Mouse (Mus musculus) thymus, postnatal 36 days (tissue): ENCODE data around the gene Tmem131.

Experiments
- DNase-seq, 2 experiments: peaks; one replicate each; pipeline ENCODE4 v3.0.0; 2022; ENCODE audit warnings: mixed read lengths in 2 of 2

Tmem131 gene

DNA sequence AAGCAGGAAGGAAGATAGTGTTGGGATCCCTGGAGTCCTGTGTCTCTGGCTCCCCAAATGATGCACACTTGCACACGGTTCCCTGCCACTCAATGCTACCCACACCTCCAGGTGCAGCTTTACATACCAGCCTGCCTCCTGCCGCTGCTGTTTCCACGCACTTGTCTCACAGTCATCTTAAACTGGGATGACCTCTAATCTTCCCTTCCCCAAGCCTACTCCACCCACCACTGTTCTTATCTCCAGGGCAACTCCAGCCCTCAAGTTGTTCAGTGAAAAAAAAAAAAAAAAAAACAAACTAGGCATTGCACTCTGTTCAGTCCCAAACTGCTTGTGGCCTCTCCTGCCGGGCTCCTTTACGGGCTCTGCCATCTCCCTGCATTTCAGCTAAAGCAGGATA, at the start of gene Tmem131:
Gene Tmem131, minus strand, starts transcription at position 14 of the 400 bp plus-strand sequence.
- DNase-seq, result no peak

DNA sequence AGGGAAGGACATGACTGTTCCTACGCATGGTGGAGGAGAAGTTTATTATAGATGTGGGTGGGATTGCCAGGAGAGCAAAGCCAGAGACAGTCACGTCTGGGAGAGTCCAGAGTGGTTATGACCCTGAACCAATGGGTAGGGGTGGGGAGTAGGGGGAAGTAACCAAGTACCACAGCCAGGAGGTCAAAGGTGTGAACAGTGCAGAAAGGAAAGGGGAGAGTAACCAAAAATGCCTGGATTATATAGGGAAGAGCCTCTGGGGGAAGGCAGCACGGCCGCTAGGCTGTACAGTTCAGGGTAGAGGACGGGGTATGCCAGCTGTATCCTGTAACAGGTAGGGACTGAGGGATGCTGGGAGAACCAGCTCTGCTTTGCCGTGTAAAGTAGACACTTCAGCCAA, 45.1 kb upstream of the Tmem131 start:
- no peak for DNase-seq

DNA sequence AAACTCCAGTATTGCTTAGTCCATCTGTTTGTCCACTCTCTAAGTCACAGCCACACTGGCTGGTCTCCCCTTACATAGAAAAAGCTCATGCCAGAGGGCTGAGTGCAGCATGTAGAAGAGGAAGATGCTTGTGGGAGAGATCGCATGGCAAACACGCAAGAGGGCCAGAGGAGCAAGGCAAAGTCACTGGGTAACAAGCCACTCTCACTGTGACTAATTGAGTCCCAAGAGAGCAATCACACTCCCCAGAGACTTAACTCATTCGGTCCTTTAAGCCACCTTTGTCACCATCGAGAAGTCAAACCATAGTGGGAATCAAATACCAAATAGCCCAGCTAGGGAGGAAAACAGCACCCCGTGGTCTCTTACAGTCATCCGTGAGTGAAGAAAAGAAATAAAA, 44.7 kb upstream of the Tmem131 start:
- DNase-seq, result no peak

DNA sequence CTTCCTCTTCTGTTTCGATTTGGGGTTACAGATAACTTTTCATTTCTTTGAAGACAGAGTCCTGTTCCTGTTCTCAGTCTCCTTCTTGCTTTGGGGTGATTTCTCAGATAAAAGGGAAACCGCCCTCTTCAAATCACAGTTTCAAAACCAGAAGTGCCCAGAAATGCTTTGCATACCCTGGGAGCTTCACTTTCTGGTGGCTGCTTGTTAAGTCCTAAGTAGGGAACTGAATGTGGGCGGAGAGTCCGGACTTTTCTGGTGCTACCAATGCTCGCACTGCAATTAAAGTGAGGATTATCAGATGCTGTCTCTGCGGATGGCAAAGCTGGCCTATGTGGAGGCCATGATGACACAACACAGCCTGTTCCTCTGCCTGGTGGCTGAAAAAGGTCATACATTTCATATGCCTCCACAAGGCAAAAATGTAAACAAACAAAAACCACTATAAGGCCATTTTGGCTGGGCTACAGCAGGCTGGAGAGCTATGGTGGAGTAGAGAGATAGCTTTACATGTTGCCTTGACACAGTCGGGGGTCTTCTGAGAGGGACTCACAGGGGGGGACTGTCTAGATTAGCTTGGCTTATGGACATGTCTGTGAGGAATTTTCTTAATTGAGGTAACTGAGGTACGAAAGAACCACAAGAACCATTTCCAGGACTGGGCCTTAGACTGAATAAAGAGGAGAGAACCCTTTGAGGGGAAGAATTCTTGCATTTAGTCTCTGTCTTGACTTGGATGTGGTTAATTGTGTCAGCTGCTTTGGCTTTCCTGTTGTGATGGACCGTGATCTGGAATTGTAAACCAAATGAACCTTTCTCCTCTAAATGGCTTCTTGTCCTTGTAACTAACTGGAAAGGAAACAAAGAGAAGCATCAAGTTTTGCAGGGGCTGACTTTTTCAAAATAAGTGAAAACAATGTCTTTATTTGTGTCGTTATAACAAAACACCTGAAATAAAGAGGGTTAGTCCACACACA, 44.0 kb upstream of the Tmem131 start:
- no peak for DNase-seq

DNA sequence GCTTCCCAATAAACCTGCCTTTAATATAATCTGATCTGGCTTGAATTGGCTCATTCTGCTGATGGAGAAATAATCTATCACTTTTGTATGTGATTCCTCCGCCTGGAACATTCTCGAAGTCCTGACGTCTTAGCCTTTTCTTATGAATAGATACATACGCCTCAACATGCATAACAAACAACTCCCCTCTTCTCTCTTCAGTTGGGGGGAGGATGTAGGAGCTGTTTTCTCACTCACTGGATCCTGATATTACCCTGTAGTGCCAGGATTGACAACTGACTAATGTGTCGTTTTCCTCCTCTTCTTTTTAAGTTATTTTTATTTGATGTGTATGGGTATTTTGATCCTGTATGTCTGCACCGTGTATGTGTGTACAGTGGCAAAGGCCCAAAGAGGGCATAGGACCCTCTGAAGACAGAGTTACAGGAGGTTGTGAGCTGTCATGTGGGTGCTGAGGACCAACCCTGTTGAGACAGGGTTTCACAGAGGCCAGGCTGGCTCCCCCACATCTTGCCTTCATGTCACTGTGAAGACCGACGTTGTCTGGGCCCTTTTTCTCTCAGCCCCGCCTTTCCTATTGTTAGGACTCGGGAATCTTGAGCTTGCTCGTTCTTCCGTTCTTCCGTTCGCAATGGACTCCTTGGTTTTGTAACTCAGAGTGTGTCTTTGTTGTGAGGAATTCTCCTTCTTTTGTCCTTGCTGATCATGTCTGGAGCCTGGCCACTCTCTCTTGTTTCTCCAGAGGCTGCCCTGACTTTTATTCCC, 43.1 kb upstream of the Tmem131 start:
- no peak for DNase-seq

DNA sequence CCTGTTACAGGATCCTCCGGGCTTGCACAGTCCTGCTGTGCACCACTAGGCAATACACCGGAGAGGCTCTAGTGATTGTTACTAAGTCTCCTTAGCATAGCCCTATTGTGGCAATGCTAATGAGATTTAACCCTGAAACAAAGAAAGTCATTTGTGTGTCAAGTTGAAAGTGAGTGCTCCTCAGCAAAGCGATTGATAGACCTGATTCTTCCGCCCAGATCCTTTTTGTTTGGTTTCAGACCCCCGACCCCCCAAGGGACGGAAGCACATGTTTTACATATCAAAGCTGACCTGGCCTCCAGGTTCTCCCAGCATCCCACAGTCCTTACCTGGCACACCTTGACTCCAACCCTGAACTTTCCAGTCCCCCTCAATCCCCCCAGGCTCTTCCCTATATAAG, 42.4 kb upstream of the Tmem131 start:
- DNase-seq, result no peak

DNA sequence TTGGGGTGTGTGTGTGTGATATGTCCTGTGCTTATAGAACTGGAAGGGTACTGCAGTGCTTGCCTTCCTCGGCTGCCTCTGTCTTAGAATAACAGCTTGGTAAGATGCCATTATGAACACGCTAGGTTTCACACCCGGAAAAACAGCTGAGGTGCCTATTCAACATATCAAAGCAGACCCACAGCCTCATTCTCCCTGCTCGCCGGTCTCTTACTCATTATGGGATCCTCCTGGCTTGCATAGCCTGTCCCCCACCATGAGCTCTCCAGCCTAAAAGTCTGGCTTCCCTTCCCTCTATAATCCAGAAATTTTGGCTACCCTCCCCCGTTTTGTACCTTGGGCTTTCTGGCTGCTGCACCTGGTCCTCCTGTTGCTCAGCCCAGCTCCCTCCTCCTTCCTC, 40.9 kb upstream of the Tmem131 start:
- no peak for DNase-seq

DNA sequence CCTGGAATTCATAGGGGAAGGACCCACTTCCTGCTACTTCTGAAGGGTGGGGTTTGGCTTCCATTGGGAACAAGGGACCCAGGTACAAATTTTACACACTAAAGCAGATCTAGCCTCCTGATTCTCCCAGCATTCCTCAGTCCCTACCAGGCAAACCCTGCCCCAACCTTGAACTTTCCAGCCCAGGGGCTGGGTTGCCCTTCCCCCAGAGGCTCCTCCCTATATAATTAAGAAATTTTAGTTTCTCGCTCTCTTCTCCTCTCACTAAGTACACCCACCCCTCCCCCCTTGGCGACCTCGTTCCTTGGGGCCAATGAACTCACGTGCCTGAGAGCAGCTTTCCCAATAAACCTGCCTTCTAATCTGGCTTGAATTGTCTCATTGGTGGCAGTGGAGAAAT, 40.3 kb upstream of the Tmem131 start:
- no peak for DNase-seq

DNA sequence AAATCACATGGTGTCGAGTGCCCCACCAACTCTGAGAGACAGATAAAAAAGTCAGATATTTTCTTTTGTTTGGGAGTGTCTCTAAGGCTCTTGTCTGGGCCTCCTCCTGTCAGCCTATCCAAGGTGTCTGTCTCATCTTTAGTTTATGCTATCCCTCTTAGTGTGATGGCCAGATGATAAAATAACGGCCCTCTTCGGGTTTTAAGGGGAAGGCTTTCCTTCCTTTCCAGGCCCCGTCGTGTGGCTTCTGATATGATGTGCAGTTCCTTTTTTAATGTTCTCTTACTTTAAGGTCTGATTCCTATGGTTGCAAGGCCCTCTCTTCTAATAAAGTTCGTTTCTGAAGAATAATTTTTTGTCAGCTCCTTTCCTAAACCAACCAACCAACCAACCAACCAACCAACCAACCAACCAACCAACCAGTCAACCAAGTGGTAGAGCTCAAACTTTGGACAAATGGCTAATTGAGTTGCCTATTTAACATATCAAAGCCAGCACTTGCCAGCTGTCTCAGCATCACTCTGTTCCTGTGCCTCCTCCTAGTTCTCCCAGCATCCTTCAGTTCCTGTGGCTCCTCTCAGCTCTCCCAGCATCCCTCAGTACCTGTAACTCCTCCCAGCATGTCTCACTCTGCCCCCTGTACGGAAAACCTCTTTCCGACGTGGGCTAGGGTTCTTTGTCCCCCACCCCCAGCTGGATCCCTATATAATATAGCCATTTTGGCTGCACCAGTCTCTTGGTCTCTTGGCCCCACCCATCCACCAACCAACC, 38.9 kb upstream of the Tmem131 start:
- no peak for DNase-seq

DNA sequence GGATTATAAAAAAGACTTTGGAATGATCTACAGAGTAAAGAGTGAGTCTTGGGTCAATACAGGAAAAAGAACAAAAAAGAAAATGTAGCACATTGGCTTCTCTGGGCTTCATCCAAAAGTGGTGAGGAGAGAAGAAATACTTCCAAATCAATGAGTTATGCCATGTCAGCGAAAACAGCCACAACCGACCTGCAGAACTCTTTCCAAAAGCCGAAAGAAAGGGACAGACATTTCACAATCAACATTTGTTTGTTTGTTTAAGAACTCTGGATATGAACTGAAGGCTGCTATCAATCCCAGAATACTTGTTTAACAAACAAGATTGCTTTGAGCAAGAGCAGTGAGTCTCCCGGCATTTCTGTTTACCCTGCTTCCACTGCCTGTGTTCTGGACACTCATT, 33.3 kb upstream of the Tmem131 start:
- no peak for DNase-seq

DNA sequence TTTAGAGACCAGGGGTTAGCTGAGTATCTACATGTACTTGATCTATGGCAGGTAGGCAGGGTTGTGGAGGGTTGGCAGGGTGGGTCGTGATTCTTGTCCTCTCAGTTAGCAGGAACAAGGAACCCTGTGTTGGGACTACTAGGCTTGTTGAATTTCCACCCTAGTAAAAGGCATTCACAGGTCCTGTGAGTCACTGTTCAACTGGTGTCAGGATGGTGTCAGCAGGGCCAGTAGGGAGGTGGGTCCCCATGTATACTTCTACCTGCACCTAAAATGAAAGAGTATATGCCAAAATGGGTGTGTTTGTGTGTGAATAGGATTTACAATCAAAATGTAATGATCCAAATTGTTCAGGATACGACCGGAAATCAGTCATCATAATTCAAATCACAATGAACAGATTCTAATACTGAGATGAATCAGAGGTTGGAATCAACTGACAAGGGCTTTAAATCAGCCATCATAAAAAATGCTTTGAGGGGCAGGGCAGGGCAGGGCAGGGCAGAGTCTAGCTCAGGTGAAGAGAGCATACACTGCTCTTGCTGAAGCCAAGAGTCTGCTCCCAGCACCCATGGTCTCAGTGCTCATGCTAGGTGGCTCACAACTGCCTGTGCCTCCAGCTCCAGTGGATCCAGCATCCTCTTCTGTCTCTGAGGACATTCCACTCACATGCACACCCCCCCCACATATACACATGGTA, 27.6 kb upstream of the Tmem131 start:
- no peak for DNase-seq

DNA sequence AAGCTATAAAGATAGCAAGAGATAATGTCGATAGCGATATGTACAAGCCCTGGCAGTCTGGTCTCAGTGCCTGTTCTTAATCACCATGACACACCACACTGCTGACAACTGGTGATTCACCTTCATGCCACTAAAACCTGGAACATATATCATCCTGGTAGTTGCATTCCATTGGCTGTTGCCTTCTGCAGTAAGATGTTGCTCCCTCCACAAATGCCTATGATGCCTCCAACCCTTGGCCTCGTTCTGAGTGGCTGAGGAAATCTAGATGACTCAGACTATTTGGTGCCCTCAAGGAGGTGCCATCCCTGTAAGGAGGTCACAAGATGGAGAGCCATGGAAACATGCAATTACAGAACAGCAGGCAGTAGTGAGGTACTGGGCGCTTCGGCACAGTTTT, 22.4 kb upstream of the Tmem131 start:
- no peak for DNase-seq

DNA sequence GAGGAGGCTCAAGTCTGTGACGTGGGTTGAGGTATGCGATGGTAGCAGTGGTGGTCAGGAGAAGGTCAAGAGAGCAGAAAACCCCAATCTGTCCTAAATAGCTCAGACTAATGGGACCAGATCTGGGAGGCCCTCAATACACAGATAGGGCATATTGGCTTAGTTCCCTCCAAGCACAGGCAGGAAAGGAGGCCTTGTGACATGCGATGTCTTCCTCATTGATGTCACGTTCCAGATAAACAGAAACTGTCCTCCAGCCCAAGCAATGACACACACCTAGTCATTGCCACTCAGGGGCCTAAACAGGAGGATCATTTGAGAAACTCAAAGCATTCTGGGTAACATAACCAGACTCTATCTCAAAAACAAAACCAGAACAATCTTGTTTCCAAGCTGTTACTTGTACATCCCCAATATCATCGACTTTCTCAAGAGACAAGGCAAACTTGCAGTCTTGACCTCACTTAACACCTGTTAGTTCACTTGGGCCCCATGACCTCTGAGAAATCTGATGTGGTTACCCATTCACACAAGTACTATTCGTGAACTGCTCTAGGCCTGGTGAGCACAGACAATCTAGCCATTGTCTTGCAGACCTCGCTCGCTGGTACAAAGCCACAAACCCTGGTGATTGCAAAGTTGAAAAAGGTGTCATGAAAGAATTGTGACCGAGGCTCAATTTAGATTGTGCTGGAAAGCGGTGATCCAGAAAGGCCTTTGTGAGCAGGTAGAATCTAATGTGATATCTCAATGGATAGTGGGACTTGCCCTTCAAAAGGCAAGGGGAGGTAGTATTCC, 19.1 kb upstream of the Tmem131 start:
- no peak for DNase-seq

DNA sequence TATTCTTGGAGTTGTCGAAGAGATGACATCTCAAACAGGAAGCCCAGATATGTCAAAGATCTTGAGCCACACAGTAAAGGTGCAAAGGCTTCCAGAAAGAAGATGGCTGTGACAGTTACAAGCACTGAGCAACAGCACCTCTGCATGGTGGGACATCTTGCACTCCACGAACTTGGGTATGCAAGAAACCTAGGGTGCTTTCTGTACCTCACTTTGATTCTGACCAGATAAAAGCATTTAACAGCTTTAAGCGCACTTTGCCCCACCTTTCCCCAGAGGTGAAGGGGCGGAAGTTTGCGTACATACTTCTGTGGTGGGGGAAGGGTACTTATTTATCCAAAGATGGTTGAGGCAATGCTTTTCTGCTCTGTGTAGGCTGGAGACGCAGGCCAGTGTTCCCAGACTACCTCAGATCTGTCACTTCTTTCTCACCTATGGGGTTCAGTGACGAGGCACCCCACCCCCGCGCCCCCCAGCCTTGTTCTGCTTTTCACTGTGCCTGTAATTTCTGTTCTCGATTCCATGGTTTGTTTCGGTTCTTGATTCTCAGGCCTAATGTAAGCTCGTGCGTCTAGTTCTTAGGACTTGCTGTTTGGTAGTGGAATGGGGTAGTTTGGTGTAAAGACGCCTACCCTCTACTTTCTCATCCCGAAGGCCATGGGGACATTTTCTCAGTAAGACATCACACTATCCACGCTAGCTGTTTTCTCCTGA, 17.2 kb upstream of the Tmem131 start:
- peak; percentile 38 to 42 for DNase-seq

DNA sequence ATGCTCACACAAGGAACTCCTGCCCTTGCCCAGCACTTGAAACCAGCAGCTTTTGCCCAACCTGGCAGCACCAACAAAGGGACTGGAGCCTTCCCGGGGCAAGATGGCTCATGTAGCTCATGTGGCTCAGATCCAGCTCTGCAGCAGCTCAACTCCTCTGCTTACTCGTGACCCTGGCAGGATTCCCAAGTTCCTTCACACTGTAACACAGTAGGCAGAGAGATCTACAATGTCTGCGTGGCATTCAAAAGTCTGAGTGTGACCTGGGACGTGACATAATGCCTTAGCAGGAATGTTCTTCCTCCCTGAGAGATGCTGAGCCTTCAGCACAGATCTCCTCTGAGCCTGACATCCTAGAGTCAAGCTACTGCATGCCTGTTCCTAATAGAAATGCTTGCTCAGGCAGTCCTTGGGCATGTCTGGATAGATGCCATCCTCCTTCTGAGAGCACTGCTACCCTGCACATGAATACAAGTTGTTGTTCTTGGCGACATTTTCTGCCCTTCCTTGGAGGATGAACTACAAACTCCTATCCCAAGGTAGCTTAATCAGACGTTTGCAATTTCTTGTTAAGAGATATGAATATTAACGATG, 6.2 kb upstream of the Tmem131 start:
- no peak for DNase-seq

DNA sequence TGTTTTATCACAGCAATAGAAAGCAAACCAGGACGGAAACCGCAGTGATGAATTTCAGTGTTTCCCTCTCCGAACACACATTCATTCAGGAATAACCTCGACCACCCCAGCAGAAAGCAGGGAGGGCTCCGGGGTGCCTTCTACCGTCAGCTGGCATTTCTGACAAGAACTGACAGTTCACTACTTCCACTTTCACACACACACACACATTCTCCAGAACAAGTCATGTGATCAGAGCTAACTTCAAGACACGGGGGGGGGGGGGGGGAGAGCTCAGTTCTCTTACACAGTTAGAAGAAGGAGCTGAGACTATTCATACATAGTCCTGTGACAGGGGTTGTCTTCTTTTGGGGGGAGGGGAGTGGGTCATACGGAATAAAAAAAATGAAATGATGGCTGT, 4.0 kb upstream of the Tmem131 start:
- no peak for DNase-seq

DNA sequence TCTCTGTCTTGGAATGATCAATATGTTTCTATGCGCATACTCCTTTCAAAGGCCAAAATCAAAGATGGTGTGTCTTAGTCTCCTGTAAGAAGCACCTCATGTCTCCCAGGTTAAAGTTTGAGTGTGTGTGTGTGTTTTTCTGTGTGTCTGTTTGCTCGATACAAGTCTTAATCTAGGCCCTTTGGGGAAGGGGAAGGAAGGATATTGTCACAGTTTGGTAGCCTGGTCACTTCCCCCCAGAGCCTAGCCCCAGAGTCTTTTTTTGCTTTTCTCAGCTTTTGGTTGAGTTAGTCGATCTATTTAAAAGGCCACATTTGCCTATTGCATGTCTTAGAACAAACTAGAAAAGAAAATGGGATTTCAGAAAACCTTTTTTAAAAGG, 3.1 kb downstream of the Tmem131 start:
- DNase-seq, result no peak

DNA sequence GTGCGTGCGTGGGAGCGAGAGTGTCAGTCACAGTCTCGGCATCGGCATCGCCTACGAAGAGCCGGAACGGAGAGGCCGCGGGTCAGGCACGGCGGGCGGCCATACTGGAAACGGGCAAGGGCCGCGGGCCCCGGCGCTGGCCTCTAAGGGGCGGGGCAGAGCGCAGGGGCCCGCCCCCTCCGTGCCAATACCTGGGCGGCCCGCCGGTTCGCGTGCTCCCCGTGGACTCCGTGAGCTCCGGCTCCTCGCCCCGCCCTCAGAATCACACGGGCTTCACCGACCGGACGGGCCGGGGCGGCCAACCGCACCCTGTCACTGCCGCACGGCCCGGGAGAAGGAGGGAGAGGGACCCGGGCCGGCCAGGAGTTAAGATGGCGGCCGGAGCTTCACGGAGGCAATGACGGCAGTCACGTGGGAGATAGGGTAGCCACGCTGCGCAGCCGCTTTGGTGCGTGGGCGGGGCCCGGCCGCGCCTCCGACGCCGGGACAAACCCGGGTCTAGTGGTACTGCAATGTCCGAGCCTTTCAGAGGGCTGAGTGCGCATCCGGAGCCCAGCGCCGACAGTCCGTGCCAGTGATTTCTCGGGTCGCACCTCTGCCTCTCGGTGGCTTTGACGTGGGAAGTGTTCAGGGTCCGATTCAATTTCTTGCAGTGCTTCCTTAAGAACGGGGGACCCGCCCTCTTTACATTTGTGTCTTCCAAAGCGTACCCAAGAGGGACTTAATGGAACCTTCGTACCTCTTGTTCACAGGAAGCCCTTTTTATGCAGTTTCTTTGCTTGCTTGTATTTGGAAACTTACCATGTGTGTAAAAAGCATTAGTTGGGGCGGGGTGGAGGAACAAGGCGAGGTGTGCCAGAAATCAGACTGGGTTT, 3.7 kb downstream of the Tmem131 start:
- peak; percentile 90 to 91 for DNase-seq

DNA sequence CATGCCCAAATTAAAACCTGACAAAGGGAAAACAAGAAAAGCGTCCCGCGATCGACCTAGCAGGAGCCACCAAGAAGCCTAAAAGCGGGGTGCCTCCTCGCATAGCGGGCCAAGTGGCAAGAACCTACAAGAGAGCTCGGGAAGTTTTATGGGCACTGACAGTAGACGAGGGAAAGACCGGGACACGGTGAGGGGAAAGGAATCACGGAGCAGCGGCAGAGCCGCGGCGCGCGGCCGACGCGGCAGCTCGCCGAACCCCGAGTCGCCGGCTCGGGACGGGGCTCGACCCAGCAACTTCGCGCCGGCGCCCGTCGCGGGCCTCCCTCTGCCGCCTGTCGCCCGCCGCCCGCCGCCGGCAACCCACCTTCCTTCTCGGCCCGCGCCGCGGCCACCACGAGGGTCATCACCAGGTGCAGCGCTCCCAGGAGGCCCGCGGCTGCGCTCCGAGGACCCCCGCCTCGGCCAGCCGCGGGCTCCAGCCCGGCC, 4.6 kb downstream of the Tmem131 start:
- DNase-seq, result peak; percentile 46 to 61
